Mouse (Mus musculus): ENCODE data around the gene Nkx3-2. TPM values are rescaled to one million over a fixed set of nuclear protein-coding genes. Genes with fewer than 3 reads are reported as not detected.

The Nkx3-2 gene
- polyA plus RNA-seq, 1 experiment from 2014 or later, result 2.1 TPM

DNA sequence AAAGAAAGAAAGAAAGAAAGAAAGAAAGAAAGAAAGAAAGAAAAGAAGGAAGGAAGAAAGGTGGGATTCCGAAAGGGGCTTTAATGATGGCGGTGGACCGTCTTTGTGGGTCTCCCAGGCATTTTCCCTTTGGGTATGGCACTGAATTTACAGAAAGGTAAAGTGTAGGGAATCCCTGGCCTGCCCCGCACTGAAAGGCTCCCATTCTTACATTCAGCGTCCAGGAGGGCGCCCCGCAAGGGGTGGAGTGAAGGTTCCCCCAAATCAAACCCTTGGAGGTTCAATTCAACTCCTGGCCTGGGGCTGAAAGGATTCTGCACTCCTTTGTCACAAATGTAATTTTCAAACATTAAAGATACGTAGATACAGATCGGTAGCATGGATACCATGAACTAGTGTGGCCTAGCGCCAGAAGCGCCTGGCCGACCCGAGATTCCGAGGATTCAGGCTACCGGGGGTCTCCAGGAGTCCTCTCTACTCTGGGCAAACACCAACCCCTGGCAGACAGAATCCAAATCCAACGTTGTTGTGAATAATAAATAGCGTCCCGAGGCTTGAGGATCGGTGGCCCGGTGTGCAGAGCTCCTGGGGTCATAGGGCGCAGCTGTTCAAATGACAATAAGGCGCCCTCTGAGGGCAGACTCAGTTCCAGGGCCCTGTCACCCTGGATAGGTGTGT is 3.3 kb downstream of the Nkx3-2 start:
- Histone ChIP-seq H3K27ac (no peak overlapping the region), H3K4me1 (peaks cover 23% of the 10 kb centered on the region), H3K27me3 (replicated peaks) (peaks cover 93% of the 10 kb centered on the region), H3K9me3 (no peaks in the 10 kb centered on the region), H3K9ac (no peak overlapping the region), H3K4me2 (replicated peaks) (peak overlapping the region; percentile 37; the same call in 1 of the 2 replicates), H3K4me3 (peak overlapping the region; percentile 34; the same call in 1 of the 2 replicates), H3K36me3 (no peaks in the 10 kb centered on the region)
- no peak for ATAC-seq (ENCODE audit: low FRiP score, low read depth)
- WGBS, result 3% methylated on average over 22 of the region's 22 CpGs

DNA sequence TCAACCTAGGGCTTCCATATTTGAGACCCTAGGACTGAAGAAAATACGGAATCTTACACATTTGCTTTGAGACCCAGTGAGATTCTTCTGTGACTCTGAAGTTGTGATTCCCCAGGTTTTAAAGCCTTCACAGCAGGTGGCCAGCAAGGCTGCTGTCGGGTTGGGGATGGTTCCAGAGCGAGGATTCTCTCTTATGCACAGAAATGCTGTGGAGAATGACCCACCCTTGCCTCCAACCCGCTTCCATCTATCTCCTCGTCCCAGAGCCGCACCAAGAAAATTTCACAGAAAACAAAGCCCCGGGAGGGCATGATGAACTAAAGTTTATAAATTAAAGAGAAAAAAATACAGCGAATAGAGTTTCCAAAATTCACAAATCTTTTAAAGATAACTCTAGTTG is 4.2 kb downstream of the Nkx3-2 start:
- H3K4me1 ChIP-seq, result peaks cover 23% of the 10 kb centered on the region
- H3K9ac ChIP-seq, result no peak overlapping the region
- H3K36me3 ChIP-seq, result no peaks in the 10 kb centered on the region
- no peak for ATAC-seq (ENCODE audit: low FRiP score, low read depth)
- no peaks in the 10 kb centered on the region for H3K9me3 ChIP-seq
- H3K4me2 ChIP-seq (replicated peaks), result no peak overlapping the region
- H3K4me3 ChIP-seq, result no peak overlapping the region
- no peak overlapping the region for H3K27ac ChIP-seq
- peaks cover 96% of the 10 kb centered on the region for H3K27me3 ChIP-seq (replicated peaks)
- 3% methylated on average over 8 of the region's 8 CpGs for WGBS

DNA sequence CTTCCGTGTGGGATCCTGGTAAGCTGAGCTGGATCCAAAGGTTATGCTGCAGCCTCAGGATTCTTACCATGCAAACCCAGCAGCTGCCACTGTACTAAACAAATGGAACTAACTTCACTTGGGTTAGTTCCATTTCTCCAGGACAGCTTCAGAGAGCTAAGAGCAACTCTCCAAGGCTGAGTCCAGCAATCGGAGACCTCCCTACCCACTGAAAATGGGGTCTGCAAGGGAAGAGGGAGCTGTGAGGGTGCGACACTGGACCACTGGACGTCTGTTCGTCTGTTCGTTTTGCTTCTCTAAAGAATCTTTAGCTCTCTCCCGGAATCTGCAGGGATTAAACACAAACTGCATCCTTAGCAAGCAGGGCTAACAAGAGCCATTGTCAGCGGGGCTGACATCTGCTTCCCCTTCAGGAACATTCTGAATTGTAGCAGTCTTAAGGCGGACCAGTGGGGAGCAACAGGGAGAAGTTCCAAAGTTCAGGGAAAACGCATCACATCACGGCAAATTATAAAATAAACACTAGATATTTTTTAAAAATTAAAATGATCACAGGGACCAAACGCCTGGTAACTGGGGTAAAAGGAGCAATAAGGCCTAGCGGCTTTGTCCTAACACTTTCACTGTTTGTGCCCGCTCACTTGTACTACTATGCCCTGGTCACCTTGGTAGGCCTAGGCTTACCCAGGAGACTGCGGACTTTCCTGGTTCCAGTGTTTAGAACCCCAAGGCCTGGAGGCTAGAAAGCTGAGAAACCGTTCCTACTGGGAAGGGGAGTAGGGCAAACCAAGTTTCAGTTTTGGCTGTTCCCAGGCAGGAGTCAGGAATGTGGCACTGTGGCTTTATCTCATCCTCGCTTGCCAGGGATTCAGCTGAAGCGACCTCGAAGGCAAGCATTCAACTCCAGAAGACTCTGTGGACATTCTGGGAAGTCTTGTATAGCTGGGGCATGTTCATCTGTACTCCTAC is 5.3 kb downstream of the Nkx3-2 start:
- WGBS, result 7% methylated on average over 19 of the region's 19 CpGs
- ATAC-seq (ENCODE audit: low FRiP score, low read depth), result no peak

DNA sequence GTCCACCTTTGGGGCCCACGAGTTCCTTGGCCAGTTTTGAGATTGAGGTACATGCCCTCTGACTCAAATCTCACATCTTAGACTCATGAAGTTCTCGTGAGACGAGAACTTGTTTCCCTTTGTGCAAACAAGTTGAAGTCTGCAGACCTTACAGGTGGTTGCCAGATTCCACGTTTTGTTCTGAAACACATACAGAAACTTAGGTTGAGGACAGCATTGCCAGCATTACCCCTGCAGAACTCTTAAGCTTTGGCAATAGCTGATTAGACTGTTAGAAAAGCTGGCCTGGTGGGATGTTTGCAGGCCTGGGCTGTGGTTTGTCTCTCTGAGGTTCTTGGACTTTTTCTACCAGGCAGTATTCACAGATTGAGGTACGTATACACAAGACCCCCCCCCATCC is 7.0 kb downstream of the Nkx3-2 start:
- no peak overlapping the region for H3K27ac ChIP-seq
- WGBS, result 5% methylated on average over 5 of the region's 5 CpGs
- H3K9ac ChIP-seq, result no peak overlapping the region
- ATAC-seq (ENCODE audit: low FRiP score, low read depth), result no peak
- no peak overlapping the region for H3K4me3 ChIP-seq
- H3K4me2 ChIP-seq (replicated peaks), result no peak overlapping the region
- no peaks in the 10 kb centered on the region for H3K9me3 ChIP-seq
- no peaks in the 10 kb centered on the region for H3K36me3 ChIP-seq
- peaks cover 95% of the 10 kb centered on the region for H3K27me3 ChIP-seq (replicated peaks)
- 0 out of 2 replicates have a peak, but pooled peaks cover 6% of the 10 kb centered on the region for H3K4me1 ChIP-seq

More for the DNA sequence above, 5.3 kb downstream of the Nkx3-2 start:
- Histone ChIP-seq H3K9ac (no peak overlapping the region), H3K4me3 (no peak overlapping the region), H3K36me3 (no peaks in the 10 kb centered on the region), H3K4me1 (peaks cover 15% of the 10 kb centered on the region), H3K9me3 (no peaks in the 10 kb centered on the region), H3K27ac (no peak overlapping the region), H3K4me2 (replicated peaks) (no peak overlapping the region), H3K27me3 (replicated peaks) (peaks cover 97% of the 10 kb centered on the region)

DNA sequence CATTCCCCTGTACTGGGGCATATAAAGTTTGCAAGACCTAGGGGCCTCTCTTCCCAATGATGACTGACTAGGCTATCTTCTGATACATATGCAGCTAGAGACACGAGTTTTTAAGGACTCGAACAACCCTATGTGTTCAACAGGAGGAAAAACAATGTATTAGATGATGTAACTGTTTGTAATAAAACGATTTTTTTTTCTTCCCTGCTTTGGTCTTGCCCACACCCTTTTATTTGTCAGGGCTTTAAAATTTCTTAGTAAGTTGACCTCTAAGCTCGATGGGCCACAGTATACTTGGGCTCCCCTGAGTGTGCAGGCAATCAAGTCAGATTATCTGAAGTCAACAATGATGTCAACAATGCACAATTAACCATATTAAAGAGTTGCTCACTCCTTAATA is 7.9 kb downstream of the Nkx3-2 start:
- H3K36me3 ChIP-seq, result no peaks in the 10 kb centered on the region
- no peak overlapping the region for H3K27ac ChIP-seq
- H3K4me3 ChIP-seq, result no peak overlapping the region
- ATAC-seq (ENCODE audit: low FRiP score, low read depth), result no peak
- no peak overlapping the region for H3K4me2 ChIP-seq (replicated peaks)
- WGBS, result 2% methylated on average over 4 of the region's 4 CpGs
- 0 out of 2 replicates have a peak, but pooled peaks cover under 1% of the 10 kb centered on the region for H3K4me1 ChIP-seq
- H3K9ac ChIP-seq, result no peak overlapping the region
- peaks cover 95% of the 10 kb centered on the region for H3K27me3 ChIP-seq (replicated peaks)
- H3K9me3 ChIP-seq, result no peaks in the 10 kb centered on the region

DNA sequence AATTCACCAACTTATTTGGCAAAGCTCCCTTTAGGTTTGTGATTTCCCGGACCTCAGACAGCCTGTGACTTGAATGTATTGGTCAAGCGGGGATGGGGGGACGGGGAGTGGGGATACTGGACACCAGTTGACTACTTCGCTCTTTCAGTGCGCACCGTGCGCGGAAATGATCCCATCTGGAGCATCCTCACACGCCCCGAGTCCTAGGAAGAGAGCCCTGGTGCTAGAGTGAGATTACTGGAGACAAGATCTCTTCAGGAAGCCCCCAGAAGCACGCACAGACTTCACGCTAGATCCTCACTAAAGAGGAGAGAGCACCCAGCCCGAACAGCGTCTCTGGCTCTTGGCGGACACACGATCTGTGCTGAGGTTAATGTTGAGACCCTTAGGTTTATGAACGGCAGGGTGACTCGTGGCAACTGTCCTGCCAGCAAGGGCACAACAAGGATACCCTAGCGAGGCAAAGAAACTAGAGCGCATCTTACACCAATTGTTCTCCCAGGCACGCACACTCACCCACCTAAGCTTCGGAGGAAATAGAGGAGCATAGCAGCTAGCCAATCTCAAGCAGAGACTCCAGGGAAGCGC is 8.8 kb downstream of the Nkx3-2 start:
- H3K9ac ChIP-seq, result no peak overlapping the region
- ATAC-seq (ENCODE audit: low FRiP score, low read depth), result no peak
- H3K4me2 ChIP-seq (replicated peaks), result no peak overlapping the region
- H3K4me1 ChIP-seq, result no peaks in the 10 kb centered on the region
- peaks cover 96% of the 10 kb centered on the region for H3K27me3 ChIP-seq (replicated peaks)
- WGBS, result 2% methylated on average over 23 of the region's 23 CpGs
- H3K27ac ChIP-seq, result no peak overlapping the region
- H3K4me3 ChIP-seq, result no peak overlapping the region
- H3K36me3 ChIP-seq, result no peaks in the 10 kb centered on the region
- H3K9me3 ChIP-seq, result no peaks in the 10 kb centered on the region

GRCm38 (mm10) chr5:41754836-41755235 is 9.5 kb downstream of the Nkx3-2 start:
- no peaks in the 10 kb centered on the region for H3K36me3 ChIP-seq
- H3K9me3 ChIP-seq, result no peaks in the 10 kb centered on the region
- H3K4me1 ChIP-seq, result no peaks in the 10 kb centered on the region
- H3K4me2 ChIP-seq (replicated peaks), result no peak overlapping the region; the same call in 1 of the 2 replicates
- H3K27ac ChIP-seq, result no peak overlapping the region
- WGBS, result under 1% methylated on average over 16 of the region's 16 CpGs
- H3K27me3 ChIP-seq (replicated peaks), result peaks cover 96% of the 10 kb centered on the region
- H3K9ac ChIP-seq, result no peak overlapping the region
- H3K4me3 ChIP-seq, result no peak overlapping the region
- ATAC-seq (ENCODE audit: low FRiP score, low read depth), result no peak

DNA sequence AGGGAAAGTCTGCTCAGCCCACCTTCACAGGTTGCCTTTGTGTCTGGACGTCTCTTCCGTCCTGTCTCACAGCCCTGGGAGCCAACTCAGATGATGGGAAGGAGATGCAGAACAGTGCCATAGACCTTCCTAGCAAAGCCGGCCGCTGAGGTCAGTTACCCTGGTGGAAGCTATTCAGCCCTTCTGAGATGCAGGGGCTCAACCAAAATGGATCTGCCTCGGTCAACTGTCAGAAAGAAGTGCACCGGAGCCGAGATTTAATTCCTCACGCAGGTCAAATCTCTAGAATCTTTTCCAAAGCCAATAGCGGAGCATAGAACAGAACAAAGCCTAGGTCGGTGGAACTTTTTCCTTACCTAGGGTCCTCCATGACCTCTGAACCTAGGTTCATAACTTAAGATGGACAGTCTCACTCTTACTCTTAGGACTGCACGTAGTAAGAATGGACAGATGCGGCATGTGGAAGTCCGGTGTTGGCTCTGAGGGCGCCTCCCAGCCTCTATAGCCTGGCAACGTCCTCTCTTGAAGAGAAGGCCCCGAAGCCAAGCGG is 10.0 kb downstream of the Nkx3-2 start:
- Histone ChIP-seq H3K4me2 (replicated peaks) (no peak overlapping the region; the same call in 1 of the 2 replicates), H3K36me3 (no peaks in the 10 kb centered on the region)
- WGBS, result under 1% methylated on average over 17 of the region's 17 CpGs

DNA sequence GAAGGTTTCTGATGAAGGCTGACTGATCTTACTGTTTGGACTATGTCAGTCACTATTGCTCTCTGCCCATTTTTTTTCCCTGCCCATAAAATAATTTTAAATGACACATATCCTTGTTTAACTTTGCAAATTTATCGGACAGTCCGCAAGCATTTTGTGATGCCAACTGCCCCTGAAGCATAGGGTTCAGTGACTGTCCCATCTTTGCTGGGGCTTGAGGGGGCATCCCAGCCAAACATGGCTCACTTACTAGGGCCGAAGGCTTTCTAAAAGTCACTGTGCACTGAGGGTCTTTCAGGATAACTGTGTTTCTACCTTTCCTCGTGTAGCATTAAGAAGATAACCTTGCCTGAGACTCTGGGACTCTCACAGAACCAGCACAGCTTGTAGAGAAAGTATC is 11.6 kb downstream of the Nkx3-2 start:
- H3K36me3 ChIP-seq, result no peaks in the 10 kb centered on the region
- no peaks in the 10 kb centered on the region for H3K4me1 ChIP-seq
- peaks cover 97% of the 10 kb centered on the region for H3K27me3 ChIP-seq (replicated peaks)
- ATAC-seq (ENCODE audit: low FRiP score, low read depth), result no peak
- 15% methylated on average over 4 of the region's 4 CpGs for WGBS
- H3K9ac ChIP-seq, result no peak overlapping the region
- H3K27ac ChIP-seq, result no peak overlapping the region
- no peaks in the 10 kb centered on the region for H3K9me3 ChIP-seq
- H3K4me3 ChIP-seq, result no peak overlapping the region
- H3K4me2 ChIP-seq (replicated peaks), result no peak overlapping the region

More for the DNA sequence above, 10.0 kb downstream of the Nkx3-2 start:
- Histone ChIP-seq H3K9me3 (no peaks in the 10 kb centered on the region), H3K4me3 (no peak overlapping the region), H3K27ac (no peak overlapping the region), H3K27me3 (replicated peaks) (peaks cover 97% of the 10 kb centered on the region), H3K4me1 (no peaks in the 10 kb centered on the region), H3K9ac (no peak overlapping the region)
- ATAC-seq (ENCODE audit: low FRiP score, low read depth), result no peak

GRCm38 (mm10) chr5:41744898-41745780 is 19.2 kb downstream of the Nkx3-2 start:
- H3K4me1 ChIP-seq, result no peaks in the 10 kb centered on the region
- H3K4me2 ChIP-seq (replicated peaks), result no peak overlapping the region
- no peak overlapping the region for H3K9ac ChIP-seq
- H3K27me3 ChIP-seq (replicated peaks), result peaks cover 69% of the 10 kb centered on the region
- WGBS, result 3% methylated on average over 12 of the region's 15 CpGs
- no peaks in the 10 kb centered on the region for H3K9me3 ChIP-seq
- H3K4me3 ChIP-seq, result no peak overlapping the region
- H3K27ac ChIP-seq, result no peak overlapping the region
- ATAC-seq (ENCODE audit: low FRiP score, low read depth), result peak; percentile 46
- no peaks in the 10 kb centered on the region for H3K36me3 ChIP-seq

DNA sequence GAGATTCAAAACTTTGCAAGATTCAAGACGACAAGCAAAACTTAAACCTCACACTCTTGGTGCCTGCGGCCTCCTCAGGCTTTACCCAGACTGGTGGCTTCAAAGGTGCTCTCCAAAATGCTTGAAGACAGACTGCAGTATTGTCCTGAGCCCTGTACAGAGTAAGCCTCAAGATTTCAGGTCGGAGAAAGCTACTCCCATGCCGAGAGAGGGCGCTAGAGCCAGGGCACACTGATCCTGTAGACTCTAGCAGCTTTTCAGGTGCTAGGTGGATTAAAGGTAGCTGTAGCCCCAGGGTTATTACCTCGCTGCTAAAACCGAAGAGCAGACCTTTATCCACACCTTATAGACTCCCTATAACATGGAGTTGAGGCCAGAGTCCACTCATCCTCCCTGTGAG is 20.1 kb downstream of the Nkx3-2 start:
- ATAC-seq (ENCODE audit: low FRiP score, low read depth), result no peak
- H3K4me3 ChIP-seq, result no peak overlapping the region
- H3K36me3 ChIP-seq, result no peaks in the 10 kb centered on the region
- no peak overlapping the region for H3K9ac ChIP-seq
- no peak overlapping the region for H3K27ac ChIP-seq
- WGBS, result 11% methylated on average over 7 of the region's 7 CpGs
- H3K9me3 ChIP-seq, result no peaks in the 10 kb centered on the region
- H3K4me1 ChIP-seq, result no peaks in the 10 kb centered on the region
- H3K4me2 ChIP-seq (replicated peaks), result no peak overlapping the region
- H3K27me3 ChIP-seq (replicated peaks), result peaks cover 60% of the 10 kb centered on the region

All from neural tube, embryonic 12.5 days (tissue).